8 mouse cellular contexts compared by ENCODE assay signal in genomic region chr15:7811253-7811625, GRCm38 (mm10). TPM values are rescaled to one million over a fixed set of nuclear protein-coding genes. Genes with fewer than 3 reads are reported as not detected.
A peak's percentile ranks its signal among the peaks of the same experiment; 100 is the strongest.
DNase-seq lines count a peak whose midpoint lies in the region; ATAC-seq and TF ChIP-seq lines count a peak whose summit lies in the region.
"Had no signal": no experiment of that assay in that cellular context is flagged by ENCODE, and none has a peak within 500 bp of the region (broad histone marks: within the 10 kb centered on the region; RNA-seq: fewer than 3 reads in every experiment).

No protein-coding gene starts in this region.

- no peaks in the 10 kb centered on the region for H3K9me3 ChIP-seq in forebrain, postnatal 0 days (ENCODE audit: low read length)
- H3K9me3 ChIP-seq in liver, embryonic 15.5 days (replicated peaks) = no peaks in the 10 kb centered on the region

- H3K4me3 ChIP-seq in forebrain, postnatal 0 days (ENCODE audit: low read depth, low read length) = peak overlapping the region; percentile 51
- H3K4me3 ChIP-seq in liver, embryonic 15.5 days (replicated peaks) = no peak overlapping the region

- 0 out of 2 replicates have a peak overlapping the region, but pooled peaks have one; percentile 43 for H3K9ac ChIP-seq in forebrain, postnatal 0 days
- no peak overlapping the region for H3K9ac ChIP-seq in liver, embryonic 15.5 days

- H3K27ac ChIP-seq in forebrain, postnatal 0 days (ENCODE audit: low read depth, low read length) = no peak overlapping the region
- no peak overlapping the region for H3K27ac ChIP-seq in liver, embryonic 15.5 days (replicated peaks)
- H3K27ac ChIP-seq: macrophage had no signal

- H3K4me1 ChIP-seq in forebrain, postnatal 0 days (ENCODE audit: insufficient read depth) = peaks cover 11% of the 10 kb centered on the region; the same call in 1 of the 2 replicates
- no peaks in the 10 kb centered on the region; the same call in 1 of the 2 replicates for H3K4me1 ChIP-seq in liver, embryonic 15.5 days (replicated peaks)

- H3K36me3 ChIP-seq in forebrain, postnatal 0 days (ENCODE audit: insufficient read depth) = no peaks in the 10 kb centered on the region
- H3K36me3 ChIP-seq in liver, embryonic 15.5 days (replicated peaks) = no peaks in the 10 kb centered on the region

- 5% methylated on average over 11 of the region's 11 CpGs for WGBS in forebrain, postnatal 0 days
- WGBS in liver, embryonic 15.5 days (ENCODE audit: insufficient replicate concordance) = 2% methylated on average over 11 of the region's 11 CpGs

- H3K27me3 ChIP-seq in forebrain, postnatal 0 days (ENCODE audit: insufficient read depth, low read length) = peaks cover 84% of the 10 kb centered on the region
- peaks cover 92% of the 10 kb centered on the region for H3K27me3 ChIP-seq in liver, embryonic 15.5 days

- H3K4me2 ChIP-seq in forebrain, postnatal 0 days (ENCODE audit: low read depth) = peak overlapping the region; percentile 97
- peak overlapping the region; percentile 52; the same call in 1 of the 2 replicates for H3K4me2 ChIP-seq in liver, embryonic 15.5 days

- ATAC-seq in forebrain, postnatal 0 days = no peak
- ATAC-seq in liver, embryonic 15.5 days (ENCODE audit: insufficient read depth) = no peak

- DNase-seq in retina, embryonic 14.5 days (ENCODE audit: low spot score) = peak; percentile 39
- DNase-seq in retina, postnatal 1 day = no peak
- DNase-seq in forebrain, postnatal 0 days = peak; percentile 43
- DNase-seq in right cerebral cortex, postnatal 14 days = no peak
- DNase-seq in layer of hippocampus, adult 18-20 months (ENCODE audit: low spot score in 2 of 2) = no peak
- DNase-seq in cerebellum, adult 8-10 months = no peak

- no peak for TF ChIP-seq CTCF in forebrain, postnatal 0 days (IDR thresholded peaks at IDR 0.05; ENCODE audit: low read depth)

RNA-seq across cellular contexts. Expression of gene Gdnf, which starts 0.6 kb away (rescaled TPM):
- total RNA-seq in forebrain, postnatal 0 days (2014; rRNA removed) = 0.29 and 0.54 TPM in 2 replicates
- polyA plus RNA-seq in forebrain, postnatal 0 days (2015; fragmentation: Nextera tagmentation; extraction: Ambion mirVana) = 0.06 and 0.11 TPM in 2 replicates
- polyA plus RNA-seq in liver, embryonic 15.5 days (2015; fragmentation: Nextera tagmentation; extraction: Ambion mirVana) = not detected in 2 replicates
- total RNA-seq in layer of hippocampus, adult 18-20 months (2021) = under 1 TPM; 0.20 TPM
- polyA plus RNA-seq: macrophage had no signal

Comparison
In these comparisons a context has a peak if more than half of its experiments do, and no peak if none do; other contexts are left out.
1. DNase-seq: peak in retina, embryonic 14.5 days (single experiment) and forebrain, postnatal 0 days (single experiment); none in retina, postnatal 1 day (single experiment), right cerebral cortex, postnatal 14 days (single experiment), layer of hippocampus, adult 18-20 months (0 of 2) and cerebellum, adult 8-10 months (single experiment).